Mouse (Mus musculus): ENCODE measurements around the gene Sirt1. TPM values are rescaled to one million over a fixed set of nuclear protein-coding genes. Genes with fewer than 3 reads are reported as not detected.

The Sirt1 gene
- polyA plus RNA-seq (2017; shearing (Covaris generic)) = 24.4 TPM

DNA sequence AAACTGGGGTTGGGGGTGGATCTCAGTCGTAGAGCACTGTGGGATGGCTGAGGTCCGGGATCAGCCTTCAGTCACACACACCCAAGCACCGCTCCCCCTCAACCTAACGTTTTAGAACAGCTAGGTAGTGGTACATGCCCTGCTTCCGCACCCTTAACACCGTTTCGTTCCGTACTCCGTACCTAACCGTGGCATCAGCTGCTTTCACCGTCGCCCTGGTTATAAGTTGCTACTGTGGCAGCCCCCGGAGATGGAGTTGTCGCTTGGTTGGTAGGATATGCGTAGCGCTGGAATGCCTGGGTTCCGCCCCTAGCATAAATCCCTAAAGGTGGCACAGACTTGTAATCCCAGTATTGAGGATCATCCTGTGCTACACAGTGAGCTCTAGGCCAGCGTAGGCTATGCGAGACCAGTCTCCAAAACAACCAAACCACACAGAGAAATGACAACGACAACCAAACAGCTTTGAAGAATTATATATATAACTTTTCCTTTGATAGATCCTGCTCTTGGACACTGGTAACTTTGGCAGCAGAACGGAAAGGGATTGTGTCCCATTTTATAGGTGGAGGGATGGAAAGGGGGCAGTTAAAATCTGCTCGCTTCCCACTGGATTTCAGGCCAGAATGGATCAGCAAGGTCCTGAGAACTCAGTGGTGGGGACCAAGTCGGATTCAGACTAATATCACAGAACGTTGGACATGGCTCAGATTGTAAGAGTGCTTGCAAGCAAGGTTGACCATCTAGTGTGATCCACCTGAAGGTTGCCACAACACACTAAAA is at the start of gene Sirt1:
TSS of gene Sirt1 (minus strand) at position 207 of the 783 bp plus-strand sequence.

DNA sequence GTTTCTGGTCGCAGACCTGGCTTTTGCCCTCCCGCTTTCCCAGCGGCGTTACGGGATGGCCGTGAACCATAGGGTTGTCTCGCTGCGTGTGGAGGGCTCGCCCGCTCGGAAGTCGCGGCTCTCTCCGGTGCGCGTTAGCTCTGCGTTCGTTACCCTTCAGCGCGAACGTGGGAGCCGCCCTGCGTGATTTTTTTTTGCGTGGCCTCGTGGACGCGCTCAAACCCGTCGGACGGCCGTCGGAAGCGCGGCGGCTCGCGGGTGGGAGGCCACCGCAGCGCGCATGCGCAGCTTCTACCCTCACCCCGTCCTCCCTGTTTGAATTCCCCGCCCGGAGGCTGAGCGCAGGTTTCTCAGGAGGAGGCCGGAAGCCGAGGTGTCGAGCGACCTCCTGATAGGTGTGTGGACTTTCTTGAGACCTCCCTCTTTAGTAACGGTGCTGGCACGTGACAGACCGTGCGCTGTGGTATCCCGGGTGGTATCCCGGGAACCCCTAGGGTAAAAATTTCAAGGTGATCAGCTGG is 48.3 kb upstream of the Sirt1 start, which contains the start of gene Ctnna3:
TSS of gene Ctnna3 (plus strand) at position 314 of the 521 bp plus-strand sequence.

DNA sequence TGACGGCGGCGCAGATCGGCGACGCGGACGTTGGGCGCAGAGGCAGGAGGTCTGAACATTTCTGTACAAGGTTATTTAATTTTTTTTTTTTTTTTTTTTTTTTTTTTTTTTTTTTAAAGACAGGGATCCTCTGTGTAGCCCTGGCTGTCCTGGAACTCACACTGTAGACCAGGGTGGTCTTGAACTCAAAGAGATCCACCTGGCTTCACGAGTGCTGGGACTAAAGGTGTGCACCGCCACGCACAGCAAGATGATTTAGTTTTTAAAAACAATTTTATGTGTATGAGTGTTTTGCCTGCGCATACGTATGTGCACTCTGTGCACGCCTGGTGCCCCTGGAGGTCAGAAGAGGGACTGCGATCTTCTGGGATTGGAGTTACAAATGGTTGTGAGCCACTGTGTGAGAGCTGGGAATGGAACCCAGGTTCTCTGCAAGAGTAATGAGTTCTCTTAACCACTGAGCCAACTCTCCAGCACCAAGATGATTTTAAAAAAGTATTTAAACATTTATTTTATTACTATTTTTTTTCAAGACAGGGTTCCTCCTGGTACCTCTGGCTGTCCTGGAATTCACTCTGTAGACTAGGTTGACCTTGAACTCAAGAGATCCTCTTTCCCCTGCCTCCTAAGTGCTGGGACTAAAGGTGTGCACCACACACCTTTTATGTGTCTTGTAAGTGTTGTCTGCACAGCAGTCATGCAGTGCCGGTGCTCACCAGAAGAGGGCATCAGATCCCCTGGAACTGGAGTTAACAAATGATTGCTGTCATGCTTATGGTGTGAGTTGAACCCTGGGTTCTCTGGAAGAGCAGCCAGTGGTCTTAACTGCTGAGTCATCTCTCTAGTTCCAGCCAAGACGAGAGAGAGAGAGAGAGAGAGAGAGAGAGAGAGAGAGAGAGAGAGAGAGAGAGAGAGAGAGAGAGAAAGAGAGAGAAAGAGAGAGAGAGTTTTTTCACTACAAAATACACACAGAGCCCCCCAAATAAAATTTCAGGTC is 40.5 kb upstream of the Sirt1 start, which contains the start of gene Gm7075:
TSS of gene Gm7075 (minus strand) at position 51 of the 997 bp plus-strand sequence.

DNA sequence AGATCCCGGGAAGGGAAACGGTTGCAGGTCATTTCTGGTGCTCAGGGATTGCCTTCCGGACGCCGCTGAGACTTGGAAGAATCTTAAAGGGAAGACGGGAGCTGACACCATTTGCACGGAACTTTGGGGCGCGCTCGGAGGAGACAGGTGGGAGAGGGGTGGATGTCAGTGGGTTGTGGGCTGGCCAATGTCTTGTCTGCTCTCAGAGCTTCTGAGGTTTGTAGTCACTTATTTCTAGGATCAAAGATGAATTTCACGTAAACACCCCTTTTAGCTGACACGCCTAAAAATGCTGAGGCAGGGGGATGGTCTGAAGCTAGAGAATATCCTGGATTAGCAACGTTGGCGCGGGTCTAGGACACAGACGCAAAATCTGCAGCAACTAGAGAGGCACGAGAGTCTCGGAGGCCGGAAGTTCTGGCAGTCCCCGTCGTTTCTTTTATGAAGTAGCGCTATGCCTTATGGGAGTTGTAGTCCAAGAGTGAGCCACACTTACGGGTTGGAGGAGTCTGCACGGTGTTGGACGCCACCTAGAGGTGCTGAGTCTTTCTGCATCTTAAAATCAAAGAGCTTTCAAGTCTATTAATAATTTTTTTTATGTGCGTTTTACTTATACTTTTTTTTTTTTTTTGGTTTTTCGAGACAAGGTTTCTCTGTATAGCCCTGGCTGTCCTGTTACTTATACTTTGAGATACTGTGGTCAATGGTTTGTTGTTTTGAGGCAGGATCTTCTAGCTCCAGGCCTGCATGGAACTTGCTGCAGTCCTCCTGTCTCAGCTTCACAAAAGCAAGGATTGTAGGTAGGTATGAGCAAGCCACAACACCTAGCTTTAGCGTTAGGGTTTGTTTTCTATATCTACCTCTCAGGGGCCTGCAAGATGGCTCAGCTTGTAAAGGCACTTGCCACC is 1.1 kb upstream of the Sirt1 start, which contains the start of gene Dnajc12:
TSS of gene Dnajc12 (plus strand) at position 72 of the 908 bp plus-strand sequence.

Other genes starting within 250 kb of the Sirt1 start
- gene Mypn, start 177.8 kb downstream of the Sirt1 start, polyA plus RNA-seq (2017; shearing (Covaris generic)) = 0.05 TPM
- gene Herc4, start 137.9 kb downstream of the Sirt1 start, polyA plus RNA-seq (2017; shearing (Covaris generic)) = 128 TPM
- 5.6 TPM for gene Dnajc12, start 739 bp upstream of the Sirt1 start, polyA plus RNA-seq (2017; shearing (Covaris generic))
- gene Gm7075, start 40.1 kb upstream of the Sirt1 start, polyA plus RNA-seq (2017; shearing (Covaris generic)) = not detected
- gene Ctnna3, start 48.4 kb upstream of the Sirt1 start, polyA plus RNA-seq (2017; shearing (Covaris generic)) = 0.19 TPM

Data from CD4-positive, CD25-positive, alpha-beta regulatory T cell (primary cell).